Mouse (Mus musculus) heart, embryonic 11.5 days (tissue): Measurements from ENCODE around the gene Ankdd1b. TPM values are rescaled to one million over a fixed set of nuclear protein-coding genes. Genes with fewer than 3 reads are reported as not detected.

Source experiments
- ATAC-seq: fragments of 200-750 bp; cut with Nextera tagmentation; replicated peaks from 2 replicates; pipeline ENCODE4 v1.8.0; 2017; ENCODE audit warnings: moderate library complexity; ENCODE audit not compliant: insufficient number of reproducible peaks, low FRiP score, low TSS enrichment
- H3K27ac ChIP-seq: fragments of 300-500 bp; sonication (generic); 2 replicates; pipeline ENCODE4 v1.5.1; 2014; ENCODE audit warnings: mild to moderate bottlenecking, low read depth, low read length
- H3K27me3 ChIP-seq: fragments of 300-500 bp; sonication (generic); 2 replicates; pipeline ENCODE4 v1.6.1; 2014; ENCODE audit warnings: mild to moderate bottlenecking, low read length, mixed read lengths; ENCODE audit not compliant: control insufficient read depth, insufficient read depth
- H3K36me3 ChIP-seq: fragments of 300-500 bp; sonication (generic); 2 replicates; pipeline ENCODE4 v1.6.1; 2014; ENCODE audit warnings: mild to moderate bottlenecking, low read length, moderate library complexity, mixed read lengths; ENCODE audit not compliant: control insufficient read depth, insufficient read depth
- H3K4me1 ChIP-seq: fragments of 300-500 bp; sonication (generic); 2 replicates; pipeline ENCODE4 v1.6.1; 2014; ENCODE audit warnings: low read length; ENCODE audit not compliant: control insufficient read depth, insufficient read depth
- H3K4me2 ChIP-seq: fragments of 300-500 bp; sonication (generic); 2 replicates; pipeline ENCODE4 v1.6.1; 2014; ENCODE audit warnings: mild to moderate bottlenecking, moderate library complexity
- H3K4me3 ChIP-seq: fragments of 300-500 bp; sonication (generic); 2 replicates; pipeline ENCODE4 v1.5.1; 2014; ENCODE audit warnings: low read depth, low read length
- H3K9ac ChIP-seq: fragments of 300-500 bp; sonication (generic); 2 replicates; pipeline ENCODE4 v1.6.1; 2014; ENCODE audit warnings: mild to moderate bottlenecking, low read depth, low read length, moderate library complexity
- H3K9me3 ChIP-seq: fragments of 300-500 bp; sonication (generic); replicated peaks from 2 replicates; pipeline ENCODE4 v1.6.1; 2016; ENCODE audit warnings: low read length; ENCODE audit not compliant: control insufficient read depth
- WGBS: fragments of 180-500 bp; shearing (Covaris S2); extraction: QIAGEN DNeasy Blood & Tissue Kit; methylation state at CpG from one replicate; pipeline ENCODE4 v1.1.7; 2014; ENCODE audit not compliant: insufficient replicate concordance; 5-methylcytosine and 5-hydroxymethylcytosine counted together
- polyA plus RNA-seq: library from polyadenylated mRNA; unstranded; fragments of >200 nt; fragmentation: Nextera tagmentation; extraction: Ambion mirVana; gene quantifications from 2 replicates; pipeline ENCODE4 v1.2.1, GENCODE M21; 2014

The Ankdd1b gene
- polyA plus RNA-seq, 1 experiment from 2014 or later, result 0.31 TPM

- WGBS, result 89% methylated on average over 5 of the region's 5 CpGs
- H3K27ac ChIP-seq, result no peak overlapping the region
- H3K36me3 ChIP-seq, result no peaks in the 10 kb centered on the region
- H3K27me3 ChIP-seq, result no peaks in the 10 kb centered on the region; the same call in 1 of the 2 replicates
- no peak overlapping the region for H3K4me3 ChIP-seq
- H3K4me2 ChIP-seq, result no peak overlapping the region
- H3K9me3 ChIP-seq, result no peaks in the 10 kb centered on the region
- H3K9ac ChIP-seq, result no peak overlapping the region
- H3K4me1 ChIP-seq, result no peaks in the 10 kb centered on the region
- ATAC-seq, result no peak
Observed at GRCm38 (mm10) chr13:96468678-96469077, 2.3 kb downstream of the Ankdd1b start.

- no peak for ATAC-seq
- Histone ChIP-seq H3K27ac (no peak overlapping the region), H3K9me3 (no peaks in the 10 kb centered on the region), H3K9ac (no peak overlapping the region), H3K4me1 (no peaks in the 10 kb centered on the region), H3K4me2 (no peak overlapping the region), H3K4me3 (no peak overlapping the region), H3K27me3 (no peaks in the 10 kb centered on the region), H3K36me3 (no peaks in the 10 kb centered on the region)
- WGBS, result 41% methylated on average over 5 of the region's 5 CpGs
Observed at GRCm38 (mm10) chr13:96465315-96465714, 5.7 kb downstream of the Ankdd1b start.

GRCm38 (mm10) chr13:96462644-96463043, 8.4 kb downstream of the Ankdd1b start:
- no peak overlapping the region for H3K9ac ChIP-seq
- no peaks in the 10 kb centered on the region for H3K9me3 ChIP-seq
- H3K27me3 ChIP-seq, result no peaks in the 10 kb centered on the region
- H3K4me3 ChIP-seq, result no peak overlapping the region
- no peak overlapping the region for H3K27ac ChIP-seq
- H3K4me2 ChIP-seq, result no peak overlapping the region
- H3K4me1 ChIP-seq, result no peaks in the 10 kb centered on the region
- no peak for ATAC-seq
- WGBS, result 67% methylated on average over 1 of the region's 1 CpGs
- no peaks in the 10 kb centered on the region for H3K36me3 ChIP-seq

- ATAC-seq, result no peak
- Histone ChIP-seq H3K27ac (no peak overlapping the region), H3K27me3 (no peaks in the 10 kb centered on the region), H3K4me1 (no peaks in the 10 kb centered on the region), H3K4me3 (no peak overlapping the region), H3K36me3 (no peaks in the 10 kb centered on the region), H3K4me2 (no peak overlapping the region), H3K9me3 (no peaks in the 10 kb centered on the region), H3K9ac (no peak overlapping the region)
- 73% methylated on average over 4 of the region's 4 CpGs for WGBS
Observed at GRCm38 (mm10) chr13:96458606-96459005, 12.4 kb downstream of the Ankdd1b start.

- Histone ChIP-seq H3K4me2 (no peak overlapping the region), H3K36me3 (no peaks in the 10 kb centered on the region), H3K9me3 (no peaks in the 10 kb centered on the region), H3K27me3 (no peaks in the 10 kb centered on the region), H3K9ac (no peak overlapping the region), H3K4me3 (no peak overlapping the region), H3K27ac (no peak overlapping the region), H3K4me1 (no peaks in the 10 kb centered on the region)
- ATAC-seq, result no peak
- 69% methylated on average over 5 of the region's 5 CpGs for WGBS
Observed at GRCm38 (mm10) chr13:96458018-96458417, 13.0 kb downstream of the Ankdd1b start.

- WGBS, result 83% methylated on average over 5 of the region's 5 CpGs
- Histone ChIP-seq H3K9me3 (no peaks in the 10 kb centered on the region), H3K4me2 (no peak overlapping the region), H3K4me1 (no peaks in the 10 kb centered on the region), H3K36me3 (no peaks in the 10 kb centered on the region), H3K27ac (no peak overlapping the region), H3K27me3 (no peaks in the 10 kb centered on the region), H3K4me3 (no peak overlapping the region), H3K9ac (no peak overlapping the region)
- ATAC-seq, result no peak
Observed at GRCm38 (mm10) chr13:96457566-96457965, 13.4 kb downstream of the Ankdd1b start.

- no peak overlapping the region for H3K4me2 ChIP-seq
- H3K4me1 ChIP-seq, result no peaks in the 10 kb centered on the region
- H3K27ac ChIP-seq, result no peak overlapping the region
- WGBS, result 67% methylated on average over 3 of the region's 3 CpGs
- H3K36me3 ChIP-seq, result no peaks in the 10 kb centered on the region
- no peaks in the 10 kb centered on the region for H3K27me3 ChIP-seq
- H3K4me3 ChIP-seq, result no peak overlapping the region
- no peak overlapping the region for H3K9ac ChIP-seq
- no peaks in the 10 kb centered on the region for H3K9me3 ChIP-seq
- no peak for ATAC-seq
Observed at GRCm38 (mm10) chr13:96454288-96454687, 16.7 kb downstream of the Ankdd1b start.

GRCm38 (mm10) chr13:96452621-96453020, 18.4 kb downstream of the Ankdd1b start:
- no peak overlapping the region for H3K4me2 ChIP-seq
- no peaks in the 10 kb centered on the region for H3K36me3 ChIP-seq
- no peak overlapping the region for H3K4me3 ChIP-seq
- ATAC-seq, result no peak
- H3K27ac ChIP-seq, result no peak overlapping the region
- H3K4me1 ChIP-seq, result no peaks in the 10 kb centered on the region
- H3K27me3 ChIP-seq, result no peaks in the 10 kb centered on the region
- no peak overlapping the region for H3K9ac ChIP-seq
- 82% methylated on average over 3 of the region's 3 CpGs for WGBS
- H3K9me3 ChIP-seq, result no peaks in the 10 kb centered on the region

- Histone ChIP-seq H3K27me3 (no peaks in the 10 kb centered on the region), H3K36me3 (no peaks in the 10 kb centered on the region), H3K4me2 (no peak overlapping the region), H3K4me1 (no peaks in the 10 kb centered on the region), H3K27ac (no peak overlapping the region), H3K9me3 (no peaks in the 10 kb centered on the region), H3K4me3 (no peak overlapping the region), H3K9ac (no peak overlapping the region)
- no peak for ATAC-seq
- WGBS, result 84% methylated on average over 11 of the region's 11 CpGs
Observed at GRCm38 (mm10) chr13:96451386-96452140, 19.4 kb downstream of the Ankdd1b start.
